Mouse (Mus musculus) forebrain, embryonic 15.5 days (tissue): ENCODE data around the gene Bcl2l1. TPM values are rescaled to one million over a fixed set of nuclear protein-coding genes. Genes with fewer than 3 reads are reported as not detected.

Experiments
- ATAC-seq: fragments of 200-750 bp; cut with Nextera tagmentation; replicated peaks from 2 replicates; pipeline ENCODE4 v1.8.0; 2017; ENCODE audit warnings: mild to moderate bottlenecking, moderate TSS enrichment, moderate library complexity
- H3K27ac ChIP-seq: fragments of 300-500 bp; sonication (generic); replicated peaks from 2 replicates; pipeline ENCODE4 v1.5.1; 2015; ENCODE audit warnings: mild to moderate bottlenecking, inconsistent platforms
- H3K27me3 ChIP-seq: fragments of 300-500 bp; sonication (generic); 2 replicates; pipeline ENCODE4 v1.6.1; 2015; ENCODE audit warnings: inconsistent platforms
- H3K36me3 ChIP-seq: fragments of 300-500 bp; sonication (generic); 2 replicates; pipeline ENCODE4 v1.6.1; 2015; ENCODE audit warnings: mild to moderate bottlenecking, inconsistent platforms
- H3K4me1 ChIP-seq: fragments of 300-500 bp; sonication (generic); 2 replicates; pipeline ENCODE4 v1.6.1; 2015; ENCODE audit warnings: inconsistent platforms
- H3K4me2 ChIP-seq: fragments of 300-500 bp; sonication (generic); replicated peaks from 2 replicates; pipeline ENCODE4 v1.6.1; 2015; ENCODE audit warnings: mild to moderate bottlenecking, inconsistent platforms
- H3K4me3 ChIP-seq: fragments of 300-500 bp; sonication (generic); 2 replicates; pipeline ENCODE4 v1.5.1; 2015; ENCODE audit warnings: mild to moderate bottlenecking, inconsistent platforms
- H3K9ac ChIP-seq: fragments of 300-500 bp; sonication (generic); replicated peaks from 2 replicates; pipeline ENCODE4 v1.6.1; 2015; ENCODE audit warnings: mild to moderate bottlenecking, inconsistent platforms
- H3K9me3 ChIP-seq: fragments of 300-500 bp; sonication (generic); 2 replicates; pipeline ENCODE4 v1.6.1; 2016; ENCODE audit warnings: inconsistent platforms
- WGBS: fragments of 180-500 bp; shearing (Covaris S2); methylation state at CpG from one replicate; pipeline ENCODE4 v1.1.7; 2015; ENCODE audit warnings: mixed read lengths; 5-methylcytosine and 5-hydroxymethylcytosine counted together
- polyA plus RNA-seq: library from polyadenylated mRNA; unstranded; fragments of >200 nt; fragmentation: Nextera tagmentation; extraction: Ambion mirVana; gene quantifications from 2 replicates; pipeline ENCODE4 v1.2.1, GENCODE M21; 2015

Bcl2l1 gene
- polyA plus RNA-seq, 1 experiment from 2014 or later, result 183 TPM

- H3K9ac ChIP-seq, result no peak overlapping the region
- H3K9me3 ChIP-seq, result no peaks in the 10 kb centered on the region
- no peak overlapping the region for H3K4me2 ChIP-seq
- H3K4me1 ChIP-seq, result no peaks in the 10 kb centered on the region
- H3K4me3 ChIP-seq, result no peak overlapping the region
- no peak overlapping the region for H3K27ac ChIP-seq
- H3K36me3 ChIP-seq, result no peaks in the 10 kb centered on the region
- H3K27me3 ChIP-seq, result no peaks in the 10 kb centered on the region
- ATAC-seq, result no peak
- WGBS, result 82% methylated on average over 2 of the region's 2 CpGs
Measured at GRCm38 (mm10) chr2:152839256-152839655, 7.7 kb upstream of the Bcl2l1 start.

GRCm38 (mm10) chr2:152830021-152830921 lies 1.3 kb downstream of the Bcl2l1 start:
- Histone ChIP-seq H3K4me3 (peak overlapping the region; percentile 73), H3K36me3 (no peaks in the 10 kb centered on the region), H3K9ac (peak overlapping the region; percentile 94), H3K27ac (peak overlapping the region; percentile 98), H3K4me2 (peak overlapping the region; percentile 75), H3K4me1 (peaks cover 48% of the 10 kb centered on the region), H3K9me3 (no peaks in the 10 kb centered on the region), H3K27me3 (no peaks in the 10 kb centered on the region)
- ATAC-seq, result peak; percentile 82
- WGBS, result 1% methylated on average over 31 of the region's 31 CpGs

GRCm38 (mm10) chr2:152829367-152829881 lies 2.1 kb downstream of the Bcl2l1 start:
- peak overlapping the region; percentile 75 for H3K4me2 ChIP-seq
- no peaks in the 10 kb centered on the region for H3K27me3 ChIP-seq
- H3K27ac ChIP-seq, result peak overlapping the region; percentile 98; the same call in 1 of the 2 replicates
- peak overlapping the region; percentile 73 for H3K4me3 ChIP-seq
- peaks cover 56% of the 10 kb centered on the region for H3K4me1 ChIP-seq
- no peaks in the 10 kb centered on the region for H3K9me3 ChIP-seq
- no peak for ATAC-seq
- WGBS, result 75% methylated on average over 23 of the region's 23 CpGs
- H3K36me3 ChIP-seq, result no peaks in the 10 kb centered on the region
- H3K9ac ChIP-seq, result peak overlapping the region; percentile 94

GRCm38 (mm10) chr2:152828532-152828931 lies 3.0 kb downstream of the Bcl2l1 start:
- 57% methylated on average over 1 of the region's 1 CpGs for WGBS
- H3K9ac ChIP-seq, result peak overlapping the region; percentile 94
- peak overlapping the region; percentile 75 for H3K4me2 ChIP-seq
- H3K27me3 ChIP-seq, result no peaks in the 10 kb centered on the region
- no peak overlapping the region for H3K27ac ChIP-seq
- peak overlapping the region; percentile 73 for H3K4me3 ChIP-seq
- H3K9me3 ChIP-seq, result no peaks in the 10 kb centered on the region
- H3K36me3 ChIP-seq, result no peaks in the 10 kb centered on the region
- H3K4me1 ChIP-seq, result peaks cover 64% of the 10 kb centered on the region
- ATAC-seq, result no peak

- Histone ChIP-seq H3K27me3 (no peaks in the 10 kb centered on the region), H3K4me1 (peaks cover 66% of the 10 kb centered on the region), H3K9me3 (no peaks in the 10 kb centered on the region), H3K36me3 (no peaks in the 10 kb centered on the region), H3K27ac (no peak overlapping the region), H3K4me3 (peak overlapping the region; percentile 73), H3K4me2 (peak overlapping the region; percentile 75), H3K9ac (peak overlapping the region; percentile 94)
- no peak for ATAC-seq
- 81% methylated on average over 4 of the region's 4 CpGs for WGBS
Measured at GRCm38 (mm10) chr2:152828011-152828370, 3.5 kb downstream of the Bcl2l1 start.

- ATAC-seq, result no peak
- H3K4me1 ChIP-seq, result peaks cover 66% of the 10 kb centered on the region
- peak overlapping the region; percentile 13 for H3K9ac ChIP-seq
- WGBS, result 88% methylated on average over 8 of the region's 8 CpGs
- no peak overlapping the region for H3K27ac ChIP-seq
- H3K4me3 ChIP-seq, result peak overlapping the region; percentile 73
- H3K27me3 ChIP-seq, result no peaks in the 10 kb centered on the region
- no peaks in the 10 kb centered on the region for H3K36me3 ChIP-seq
- H3K4me2 ChIP-seq, result peak overlapping the region; percentile 75
- H3K9me3 ChIP-seq, result no peaks in the 10 kb centered on the region
Measured at GRCm38 (mm10) chr2:152827321-152828010, 4.1 kb downstream of the Bcl2l1 start.

GRCm38 (mm10) chr2:152826481-152826880 lies 5.0 kb downstream of the Bcl2l1 start:
- H3K27me3 ChIP-seq, result no peaks in the 10 kb centered on the region
- no peak overlapping the region for H3K4me3 ChIP-seq
- no peak for ATAC-seq
- WGBS, result 72% methylated on average over 3 of the region's 3 CpGs
- no peaks in the 10 kb centered on the region for H3K36me3 ChIP-seq
- peak overlapping the region; percentile 75 for H3K4me2 ChIP-seq
- peaks cover 65% of the 10 kb centered on the region for H3K4me1 ChIP-seq
- no peaks in the 10 kb centered on the region for H3K9me3 ChIP-seq
- no peak overlapping the region; the same call in 1 of the 2 replicates for H3K9ac ChIP-seq
- no peak overlapping the region for H3K27ac ChIP-seq

GRCm38 (mm10) chr2:152825713-152826112 lies 5.8 kb downstream of the Bcl2l1 start:
- H3K9ac ChIP-seq, result no peak overlapping the region
- WGBS, result 85% methylated on average over 2 of the region's 2 CpGs
- no peaks in the 10 kb centered on the region for H3K27me3 ChIP-seq
- H3K4me3 ChIP-seq, result no peak overlapping the region
- H3K27ac ChIP-seq, result no peak overlapping the region
- no peak for ATAC-seq
- peaks cover 73% of the 10 kb centered on the region for H3K4me1 ChIP-seq
- no peak overlapping the region; the same call in 1 of the 2 replicates for H3K4me2 ChIP-seq
- no peaks in the 10 kb centered on the region for H3K36me3 ChIP-seq
- H3K9me3 ChIP-seq, result no peaks in the 10 kb centered on the region

GRCm38 (mm10) chr2:152825168-152825697 lies 6.3 kb downstream of the Bcl2l1 start:
- Histone ChIP-seq H3K36me3 (no peaks in the 10 kb centered on the region), H3K4me2 (no peak overlapping the region), H3K4me1 (peaks cover 77% of the 10 kb centered on the region), H3K27me3 (no peaks in the 10 kb centered on the region), H3K4me3 (no peak overlapping the region), H3K9ac (no peak overlapping the region), H3K9me3 (no peaks in the 10 kb centered on the region), H3K27ac (no peak overlapping the region)
- 85% methylated on average over 4 of the region's 4 CpGs for WGBS
- ATAC-seq, result no peak

- H3K4me1 ChIP-seq, result peaks cover 81% of the 10 kb centered on the region
- no peak overlapping the region for H3K27ac ChIP-seq
- H3K36me3 ChIP-seq, result no peaks in the 10 kb centered on the region
- no peak overlapping the region for H3K4me2 ChIP-seq
- H3K9me3 ChIP-seq, result no peaks in the 10 kb centered on the region
- no peaks in the 10 kb centered on the region for H3K27me3 ChIP-seq
- no peak overlapping the region for H3K4me3 ChIP-seq
- no peak overlapping the region for H3K9ac ChIP-seq
- no peak for ATAC-seq
- 88% methylated on average over 3 of the region's 3 CpGs for WGBS
Measured at GRCm38 (mm10) chr2:152824438-152825167, 6.9 kb downstream of the Bcl2l1 start.

- no peak overlapping the region for H3K4me2 ChIP-seq
- 98% methylated on average over 1 of the region's 1 CpGs for WGBS
- H3K27me3 ChIP-seq, result no peaks in the 10 kb centered on the region
- H3K4me3 ChIP-seq, result no peak overlapping the region
- ATAC-seq, result no peak
- peaks cover 7% of the 10 kb centered on the region for H3K36me3 ChIP-seq
- no peak overlapping the region for H3K9ac ChIP-seq
- H3K4me1 ChIP-seq, result peaks cover 76% of the 10 kb centered on the region
- H3K9me3 ChIP-seq, result no peaks in the 10 kb centered on the region
- no peak overlapping the region for H3K27ac ChIP-seq
Measured at GRCm38 (mm10) chr2:152823770-152824169, 7.8 kb downstream of the Bcl2l1 start.
